Mouse (Mus musculus): Measurements from ENCODE around the gene Hipk3. TPM values are rescaled to one million over a fixed set of nuclear protein-coding genes. Genes with fewer than 3 reads are reported as not detected.

Gene Hipk3
- polyA plus RNA-seq, 1 experiment from 2014 or later: 6.3 TPM

DNA sequence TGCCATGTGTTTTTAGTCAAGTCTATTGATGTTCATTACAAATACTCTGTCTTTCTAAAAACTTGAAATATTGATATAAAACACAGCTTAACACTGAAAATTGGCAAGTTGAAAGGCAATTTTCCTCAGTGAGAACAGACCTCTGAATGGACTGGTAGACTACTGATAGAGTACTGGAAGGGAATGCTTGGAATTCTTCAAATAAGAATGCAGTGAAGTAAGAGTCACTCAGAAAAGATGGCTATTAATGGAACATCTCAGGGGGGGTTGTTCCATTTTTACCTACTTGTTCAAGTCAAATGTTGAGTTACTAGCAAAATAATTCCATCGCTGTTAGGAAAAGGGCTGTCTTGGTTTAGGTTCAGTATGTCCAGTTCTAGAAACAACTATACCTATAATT is 45.1 kb downstream of the Hipk3 start:
- DNase-seq (no peak), ATAC-seq (no peak)
- 93% methylated on average over 1 of the region's 1 CpGs for WGBS (ENCODE audit: insufficient replicate concordance)
- Histone ChIP-seq H3K27me3 (ENCODE audit: insufficient read depth, low read length) (no peaks in the 10 kb centered on the region), H3K36me3 (replicated peaks; ENCODE audit: insufficient read depth, low read length) (peaks cover 6% of the 10 kb centered on the region; the same call in 1 of the 2 replicates), H3K9ac (replicated peaks) (no peak overlapping the region), H3K27ac (ENCODE audit: low read depth) (no peak overlapping the region), H3K9me3 (ENCODE audit: low read length) (no peaks in the 10 kb centered on the region), H3K4me1 (ENCODE audit: insufficient read depth) (peaks cover 9% of the 10 kb centered on the region), H3K4me3 (ENCODE audit: low read depth, low read length) (no peak overlapping the region), H3K4me2 (ENCODE audit: low read depth, low read length) (no peak overlapping the region)
- TF ChIP-seq CTCF (IDR thresholded peaks at IDR 0.05; ENCODE audit: low read depth) (no peak), EP300 (IDR thresholded peaks at IDR 0.05; ENCODE audit: low read depth) (no peak)

DNA sequence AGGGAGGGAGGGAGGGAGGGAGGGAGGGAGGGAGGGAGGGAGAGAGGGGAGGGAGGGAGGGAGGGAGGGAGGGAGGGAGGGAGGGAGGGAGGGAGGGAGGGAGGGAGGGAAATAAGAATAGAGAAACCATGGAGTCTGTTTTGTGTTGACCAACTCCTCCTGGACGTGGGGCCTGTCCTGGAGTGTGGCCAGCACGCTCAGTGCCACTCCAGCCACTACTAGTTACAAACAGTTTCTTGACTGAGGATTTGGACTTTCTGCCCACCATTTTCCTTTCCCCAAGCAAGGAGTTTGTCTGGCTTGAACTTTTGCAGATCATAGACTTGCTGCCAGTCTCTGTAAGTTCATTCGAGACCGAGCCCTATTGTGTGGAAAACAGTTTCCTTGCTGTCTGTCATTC is 46.0 kb downstream of the Hipk3 start:
- H3K27me3 ChIP-seq (ENCODE audit: insufficient read depth, low read length): no peaks in the 10 kb centered on the region
- H3K36me3 ChIP-seq (replicated peaks; ENCODE audit: insufficient read depth, low read length): peaks cover 6% of the 10 kb centered on the region; the same call in 1 of the 2 replicates
- H3K4me2 ChIP-seq (ENCODE audit: low read depth, low read length): no peak overlapping the region
- no peak overlapping the region for H3K27ac ChIP-seq (ENCODE audit: low read depth)
- H3K4me1 ChIP-seq (ENCODE audit: insufficient read depth): peaks cover 9% of the 10 kb centered on the region
- no peaks in the 10 kb centered on the region for H3K9me3 ChIP-seq (ENCODE audit: low read length)
- no peak for DNase-seq
- no peak overlapping the region for H3K4me3 ChIP-seq (ENCODE audit: low read depth, low read length)
- H3K9ac ChIP-seq (replicated peaks): no peak overlapping the region
- WGBS (ENCODE audit: insufficient replicate concordance): 68% methylated on average over 4 of the region's 4 CpGs
- ATAC-seq: no peak
- TF ChIP-seq EP300 (IDR thresholded peaks at IDR 0.05; ENCODE audit: low read depth) (no peak), CTCF (IDR thresholded peaks at IDR 0.05; ENCODE audit: low read depth) (no peak)

DNA sequence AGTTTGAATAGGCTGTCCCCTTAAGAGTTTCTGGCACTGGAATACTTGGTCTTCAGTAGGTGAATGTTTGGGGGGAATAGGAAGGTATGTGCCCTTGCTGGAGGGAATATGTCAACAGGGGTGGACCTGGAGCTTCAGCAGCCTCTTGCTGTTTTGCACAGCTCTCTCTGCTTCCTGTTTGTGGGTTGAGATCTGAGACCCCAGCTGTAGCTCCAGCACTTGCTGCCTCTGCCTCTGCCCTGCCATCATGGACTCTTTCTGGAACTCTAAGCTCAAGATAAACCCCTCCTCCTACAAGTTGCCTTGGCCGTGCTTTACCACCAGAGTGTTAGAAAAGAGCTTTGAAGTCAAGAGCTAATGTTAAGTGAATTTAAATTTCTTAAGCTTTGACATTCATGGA is 48.2 kb downstream of the Hipk3 start:
- peaks cover 15% of the 10 kb centered on the region; the same call in 1 of the 2 replicates for H3K36me3 ChIP-seq (replicated peaks; ENCODE audit: insufficient read depth, low read length)
- H3K4me1 ChIP-seq (ENCODE audit: insufficient read depth): peaks cover 4% of the 10 kb centered on the region
- no peak for TF ChIP-seq CTCF (IDR thresholded peaks at IDR 0.05; ENCODE audit: low read depth)
- no peak for TF ChIP-seq EP300 (IDR thresholded peaks at IDR 0.05; ENCODE audit: low read depth)
- no peak overlapping the region for H3K27ac ChIP-seq (ENCODE audit: low read depth)
- H3K27me3 ChIP-seq (ENCODE audit: insufficient read depth, low read length): no peaks in the 10 kb centered on the region
- no peak overlapping the region for H3K4me3 ChIP-seq (ENCODE audit: low read depth, low read length)
- H3K4me2 ChIP-seq (ENCODE audit: low read depth, low read length): no peak overlapping the region
- no peak overlapping the region for H3K9ac ChIP-seq (replicated peaks)
- no peaks in the 10 kb centered on the region for H3K9me3 ChIP-seq (ENCODE audit: low read length)
- WGBS (ENCODE audit: insufficient replicate concordance): 35% methylated on average over 1 of the region's 1 CpGs
- ATAC-seq: no peak
- no peak for DNase-seq

DNA sequence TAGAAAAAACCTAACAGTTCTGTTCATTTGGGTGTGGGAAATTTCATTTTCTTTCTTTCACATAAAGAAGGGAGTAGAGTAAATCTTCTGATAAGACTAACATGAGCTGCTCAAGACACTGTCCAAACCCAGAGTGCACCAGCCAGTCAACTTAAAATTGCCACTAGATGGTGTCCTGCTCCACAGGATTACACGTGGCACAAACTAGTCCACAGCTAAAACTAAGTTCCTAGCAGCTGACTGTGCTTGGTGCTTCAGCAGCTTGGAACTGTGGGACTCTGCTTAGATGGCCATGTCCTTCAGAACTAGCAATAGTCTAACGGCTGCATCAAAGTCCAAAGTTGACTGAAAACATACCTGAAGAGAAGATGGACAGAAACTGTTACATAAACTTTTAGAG is 49.5 kb downstream of the Hipk3 start:
- H3K27me3 ChIP-seq (ENCODE audit: insufficient read depth, low read length): no peaks in the 10 kb centered on the region
- H3K9me3 ChIP-seq (ENCODE audit: low read length): no peaks in the 10 kb centered on the region
- TF ChIP-seq EP300 (IDR thresholded peaks at IDR 0.05; ENCODE audit: low read depth) (no peak), CTCF (IDR thresholded peaks at IDR 0.05; ENCODE audit: low read depth) (peak; percentile 89)
- no peak overlapping the region for H3K9ac ChIP-seq (replicated peaks)
- H3K4me3 ChIP-seq (ENCODE audit: low read depth, low read length): no peak overlapping the region
- peak; percentile 73 for ATAC-seq
- H3K36me3 ChIP-seq (replicated peaks; ENCODE audit: insufficient read depth, low read length): peaks cover 19% of the 10 kb centered on the region
- H3K4me2 ChIP-seq (ENCODE audit: low read depth, low read length): no peak overlapping the region
- DNase-seq: peak; percentile 45
- 19% methylated on average over 2 of the region's 2 CpGs for WGBS (ENCODE audit: insufficient replicate concordance)
- H3K4me1 ChIP-seq (ENCODE audit: insufficient read depth): no peaks in the 10 kb centered on the region
- no peak overlapping the region for H3K27ac ChIP-seq (ENCODE audit: low read depth)

DNA sequence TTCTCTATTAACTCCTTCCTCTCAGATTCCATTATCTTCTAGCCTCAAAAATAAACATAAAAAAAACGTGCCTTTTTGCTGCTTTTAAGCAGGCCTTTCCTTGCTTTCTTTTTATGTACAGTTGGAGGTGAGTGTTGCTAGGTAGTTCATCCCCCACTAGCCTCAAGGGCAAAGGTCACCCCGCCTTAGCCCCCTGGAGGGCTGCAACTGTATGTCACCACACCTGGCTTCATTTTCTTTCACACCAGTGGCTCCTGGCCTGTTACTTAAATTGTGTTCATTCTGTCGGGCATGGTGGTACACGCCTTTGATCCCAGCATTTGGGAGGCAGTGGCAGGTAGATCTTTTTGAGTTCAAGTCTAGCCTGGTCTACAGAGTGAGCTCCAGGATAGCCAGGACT is 51.9 kb downstream of the Hipk3 start:
- H3K36me3 ChIP-seq (replicated peaks; ENCODE audit: insufficient read depth, low read length): peaks cover 36% of the 10 kb centered on the region
- no peak overlapping the region for H3K4me2 ChIP-seq (ENCODE audit: low read depth, low read length)
- no peaks in the 10 kb centered on the region for H3K27me3 ChIP-seq (ENCODE audit: insufficient read depth, low read length)
- no peak overlapping the region for H3K4me3 ChIP-seq (ENCODE audit: low read depth, low read length)
- H3K4me1 ChIP-seq (ENCODE audit: insufficient read depth): no peaks in the 10 kb centered on the region
- TF ChIP-seq EP300 (IDR thresholded peaks at IDR 0.05; ENCODE audit: low read depth) (no peak), CTCF (IDR thresholded peaks at IDR 0.05; ENCODE audit: low read depth) (no peak)
- WGBS (ENCODE audit: insufficient replicate concordance): 67% methylated on average over 4 of the region's 4 CpGs
- no peak overlapping the region for H3K9ac ChIP-seq (replicated peaks)
- no peaks in the 10 kb centered on the region for H3K9me3 ChIP-seq (ENCODE audit: low read length)
- no peak overlapping the region for H3K27ac ChIP-seq (ENCODE audit: low read depth)
- DNase-seq: no peak
- ATAC-seq: no peak

DNA sequence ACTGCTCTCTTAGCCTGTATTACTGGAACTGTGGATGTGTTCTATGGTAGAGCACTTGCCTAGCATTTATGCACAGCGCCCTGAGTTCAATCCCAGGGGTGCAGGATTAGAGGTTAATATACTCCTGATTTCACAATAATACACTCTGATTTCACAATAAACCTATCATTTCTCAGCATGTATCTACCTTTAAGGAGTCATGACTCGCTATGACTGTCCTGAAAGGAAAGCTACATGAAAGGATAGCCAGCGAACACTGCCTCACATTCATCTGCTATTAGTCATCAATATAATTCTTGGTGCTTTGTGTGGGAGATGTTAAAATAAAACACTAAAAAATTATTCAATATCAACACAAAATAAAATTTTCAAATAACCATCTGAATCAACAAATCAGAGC is 58.0 kb downstream of the Hipk3 start:
- H3K4me1 ChIP-seq (ENCODE audit: insufficient read depth): no peaks in the 10 kb centered on the region
- TF ChIP-seq CTCF (IDR thresholded peaks at IDR 0.05; ENCODE audit: low read depth): no peak
- no peak for TF ChIP-seq EP300 (IDR thresholded peaks at IDR 0.05; ENCODE audit: low read depth)
- H3K27me3 ChIP-seq (ENCODE audit: insufficient read depth, low read length): no peaks in the 10 kb centered on the region
- no peak overlapping the region for H3K4me2 ChIP-seq (ENCODE audit: low read depth, low read length)
- no peak overlapping the region for H3K27ac ChIP-seq (ENCODE audit: low read depth)
- 89% methylated on average over 3 of the region's 3 CpGs for WGBS (ENCODE audit: insufficient replicate concordance)
- no peak for ATAC-seq
- H3K4me3 ChIP-seq (ENCODE audit: low read depth, low read length): no peak overlapping the region
- no peak for DNase-seq
- peaks cover 60% of the 10 kb centered on the region for H3K36me3 ChIP-seq (replicated peaks; ENCODE audit: insufficient read depth, low read length)
- H3K9ac ChIP-seq (replicated peaks): no peak overlapping the region
- H3K9me3 ChIP-seq (ENCODE audit: low read length): no peaks in the 10 kb centered on the region

DNA sequence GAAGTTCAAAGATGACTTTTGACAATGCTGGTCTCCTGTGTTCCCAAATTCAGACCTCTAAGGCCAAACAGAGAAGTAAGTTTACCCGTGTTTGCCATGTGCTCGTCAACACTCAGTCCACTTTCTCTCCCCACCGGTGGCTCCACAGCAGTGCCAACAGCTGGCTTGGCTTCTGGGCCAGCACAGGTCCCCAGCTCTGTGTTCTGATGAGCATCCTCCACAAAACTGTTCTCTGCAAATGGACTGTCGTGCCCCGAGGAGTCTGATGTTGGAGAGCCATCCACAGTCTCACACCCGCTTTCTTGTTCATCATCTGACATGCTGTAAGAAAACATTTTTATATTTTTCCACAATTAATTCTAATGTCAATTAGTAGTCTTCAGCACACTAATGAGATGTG is 63.2 kb downstream of the Hipk3 start:
- no peaks in the 10 kb centered on the region for H3K27me3 ChIP-seq (ENCODE audit: insufficient read depth, low read length)
- peaks cover 56% of the 10 kb centered on the region for H3K36me3 ChIP-seq (replicated peaks; ENCODE audit: insufficient read depth, low read length)
- TF ChIP-seq CTCF (IDR thresholded peaks at IDR 0.05; ENCODE audit: low read depth) (no peak), EP300 (IDR thresholded peaks at IDR 0.05; ENCODE audit: low read depth) (no peak)
- ATAC-seq: no peak
- H3K9ac ChIP-seq (replicated peaks): no peak overlapping the region
- H3K27ac ChIP-seq (ENCODE audit: low read depth): no peak overlapping the region
- no peaks in the 10 kb centered on the region for H3K4me1 ChIP-seq (ENCODE audit: insufficient read depth)
- H3K4me2 ChIP-seq (ENCODE audit: low read depth, low read length): no peak overlapping the region
- H3K9me3 ChIP-seq (ENCODE audit: low read length): no peaks in the 10 kb centered on the region
- H3K4me3 ChIP-seq (ENCODE audit: low read depth, low read length): no peak overlapping the region
- 84% methylated on average over 6 of the region's 6 CpGs for WGBS (ENCODE audit: insufficient replicate concordance)
- no peak for DNase-seq
